Mouse (Mus musculus) left cerebral cortex, postnatal 25 days (tissue): ENCODE data around the gene Gm13030. TPM values are rescaled to one million over a fixed set of nuclear protein-coding genes. Genes with fewer than 3 reads are reported as not detected.
A peak's percentile ranks its signal among the peaks of the same experiment; 100 is the strongest.
"Not testable (repeated sequence)": the region's sequence is repeated elsewhere in the genome, so short reads cannot be mapped to it uniquely, and the experiment has no call there.

Experiments used
- DNase-seq, 2 experiments: peaks; one replicate each; pipeline ENCODE4 v3.0.0; 2022; ENCODE audit warnings: low spot score in 2 of 2, mixed read lengths in 1 of 2
- intact Hi-C: fragments of 180-260 bp; cut with DNase I; formaldehyde crosslinking; loops from one replicate; pipeline ENCODE4 v1.15.1; 2025
- total RNA-seq, 2 experiments: library from RNA; stranded (reverse); gene quantifications; 2 replicates each; pipeline ENCODE4 v1.2.3; 2021

The Gm13030 gene
- total RNA-seq: not detected

GRCm38 (mm10) chr4:138873864-138874263 lies at the start of gene Gm13030:
TSS of gene Gm13030 (minus strand) at chr4:138873964.
- DNase-seq: no peak
- intact Hi-C loops: no loop called here

DNA sequence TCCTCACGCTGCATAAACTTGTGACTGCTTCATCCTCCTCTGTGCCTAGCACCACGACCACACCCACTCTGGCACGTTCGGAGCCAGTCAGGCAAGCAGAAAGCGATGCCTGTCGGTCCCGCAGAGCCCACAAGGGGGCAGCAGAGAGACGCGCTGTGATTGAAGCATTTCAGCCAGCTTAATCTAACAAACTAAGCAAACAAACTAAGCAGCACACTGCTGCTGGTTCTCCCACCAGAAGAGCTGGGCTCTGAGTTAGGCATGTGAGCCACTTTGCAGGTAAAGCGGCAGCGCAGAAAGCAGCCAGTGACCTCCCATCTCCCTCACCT lies 48.3 kb upstream of the Gm13030 start:
- intact Hi-C loops: loop anchor here (1.0 to 10.0 kb wide), 4 partner anchors 80 to 403 kb away; no protein-coding TSS in a partner anchor
- peak; percentile 97 to 98 for DNase-seq

DNA sequence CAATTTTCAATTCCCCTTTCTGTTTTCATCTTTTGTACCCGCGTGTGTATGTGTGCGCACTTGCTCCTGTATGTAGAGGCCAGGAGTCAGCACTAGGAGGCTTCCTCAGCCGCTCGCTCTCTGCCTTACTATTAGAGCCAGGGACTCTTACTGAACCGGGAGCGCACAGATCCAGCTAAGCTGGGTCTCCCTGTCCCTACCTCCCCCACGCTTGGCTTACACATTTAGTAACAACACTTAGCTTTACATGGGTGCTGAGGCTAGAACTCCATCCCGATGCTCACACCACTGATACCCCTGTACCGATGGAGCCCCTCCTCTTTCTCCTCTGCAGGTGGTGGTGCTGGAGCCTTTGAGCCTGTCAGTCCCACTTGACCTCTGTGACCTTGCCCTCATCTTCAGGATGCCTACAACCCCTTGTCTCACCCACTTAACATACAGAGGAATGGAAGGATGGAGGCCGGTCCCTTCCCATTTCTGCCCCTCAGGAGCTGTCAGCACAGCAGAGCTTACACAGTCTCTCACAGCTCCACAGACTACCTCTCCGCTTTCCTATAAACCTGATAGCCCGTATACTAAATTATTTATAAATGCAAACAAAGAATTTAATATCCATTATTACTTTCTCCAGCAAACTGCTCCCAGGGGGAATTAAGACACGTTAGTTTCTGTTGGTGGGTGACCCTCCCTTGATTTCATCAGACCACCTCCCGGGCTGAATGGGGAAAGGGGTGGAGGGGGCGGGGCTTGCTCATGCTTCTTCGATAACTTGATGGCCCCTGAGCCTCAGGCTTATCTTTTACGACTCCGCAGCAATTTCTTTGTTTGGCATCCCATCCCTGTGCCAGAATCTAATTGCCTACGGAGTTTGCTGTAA lies 47.7 kb upstream of the Gm13030 start:
- DNase-seq: no peak
- intact Hi-C loops: loop anchor here (1.0 to 10.0 kb wide), 4 partner anchors 81 to 403 kb away; no protein-coding TSS in a partner anchor

GRCm38 (mm10) chr4:138917282-138917681 lies 43.5 kb upstream of the Gm13030 start:
- intact Hi-C loops: no loop called here
- DNase-seq: no peak

DNA sequence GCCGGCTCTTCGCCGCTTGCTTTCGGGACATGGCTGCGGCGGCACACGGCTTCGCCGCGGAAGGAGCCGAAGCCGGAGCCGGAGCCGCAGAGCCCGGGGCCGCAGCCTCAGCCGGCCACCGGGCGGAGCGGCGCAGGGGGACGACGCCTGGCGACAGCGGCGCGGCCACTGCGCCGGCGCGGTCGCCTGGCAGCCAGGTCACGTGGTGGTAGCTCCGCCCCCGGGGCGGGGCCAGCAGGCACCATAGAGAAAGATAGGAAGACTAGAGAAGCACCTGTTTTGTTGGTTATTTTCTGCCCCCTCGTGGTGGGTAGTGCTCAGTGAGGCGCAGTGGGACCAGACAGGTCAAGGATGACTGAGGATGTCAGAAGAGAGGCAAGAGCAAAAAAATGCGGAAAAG lies 40.0 kb upstream of the Gm13030 start, which contains the start of gene Otud3:
TSS of gene Otud3 (minus strand) at position 149 of the 400 bp plus-strand sequence.
- DNase-seq: peak; percentile 95 to 97
- intact Hi-C loops: no loop called here

GRCm38 (mm10) chr4:138913141-138913787 lies 39.5 kb upstream of the Gm13030 start:
- intact Hi-C loops: no loop called here
- no peak for DNase-seq

GRCm38 (mm10) chr4:138905624-138906337 lies 32.0 kb upstream of the Gm13030 start:
- no peak for DNase-seq
- intact Hi-C loops: no loop called here

- intact Hi-C loops: no loop called here
- DNase-seq: peak in 1 of 2 experiments; percentile 73
Measured at GRCm38 (mm10) chr4:138899361-138899760, 25.6 kb upstream of the Gm13030 start.

GRCm38 (mm10) chr4:138893789-138894188 lies 20.0 kb upstream of the Gm13030 start:
- DNase-seq, intact Hi-C loops: not testable (repeated sequence)

- no peak for DNase-seq
- intact Hi-C loops: no loop called here
Measured at GRCm38 (mm10) chr4:138892655-138893054, 18.9 kb upstream of the Gm13030 start.

- intact Hi-C loops: loop anchor here (10.0 kb wide), 1 partner anchor 445 kb away; no protein-coding TSS in a partner anchor
- no peak for DNase-seq
Measured at GRCm38 (mm10) chr4:138889635-138890034, 15.9 kb upstream of the Gm13030 start.

GRCm38 (mm10) chr4:138889165-138889564 lies 15.4 kb upstream of the Gm13030 start:
- no peak for DNase-seq
- intact Hi-C loops: loop anchor here (10.0 kb wide), 1 partner anchor 444 kb away; no protein-coding TSS in a partner anchor

DNA sequence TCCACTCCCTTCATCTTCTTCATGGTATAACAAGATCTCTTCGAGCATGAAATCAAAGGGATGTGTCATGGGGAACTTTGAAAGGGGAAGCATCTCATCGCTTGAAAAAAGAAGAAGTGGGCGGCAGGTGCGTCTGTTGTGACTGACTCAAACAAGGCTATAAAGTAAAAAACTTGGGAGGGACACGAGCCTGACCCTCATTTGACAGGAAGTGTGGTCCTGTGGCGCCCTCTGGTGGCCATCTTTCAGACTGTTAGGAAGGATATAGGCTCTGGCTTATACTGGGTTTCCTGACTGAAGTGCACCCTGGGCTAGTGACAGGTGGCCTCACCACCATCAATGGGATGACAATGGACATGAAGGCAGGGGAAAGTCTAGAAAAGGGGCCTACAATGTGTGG lies 10.5 kb upstream of the Gm13030 start:
- intact Hi-C loops: loop anchor here (1.0 to 10.0 kb wide), 2 partner anchors 18 to 439 kb away; no protein-coding TSS in a partner anchor
- peak; percentile 87 to 92 for DNase-seq

DNA sequence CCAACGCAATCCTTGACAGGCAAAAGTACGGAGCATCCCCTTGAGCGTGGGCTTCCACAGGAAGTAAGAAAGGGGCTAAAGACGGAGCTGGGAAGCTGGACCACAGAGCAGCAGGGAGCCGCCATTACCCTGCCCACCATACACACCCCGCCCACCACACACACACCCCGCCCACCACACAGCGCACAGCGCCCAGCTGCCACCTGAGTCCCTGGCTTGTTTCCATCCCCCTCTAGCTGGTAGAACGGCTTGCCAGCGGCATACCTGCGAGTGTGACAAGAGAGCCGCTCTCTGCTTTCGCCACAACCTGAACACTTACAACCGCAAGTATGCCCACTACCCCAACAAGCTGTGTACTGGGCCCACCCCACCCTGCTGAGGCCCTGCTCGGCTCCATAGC lies 8.4 kb upstream of the Gm13030 start:
- peak; percentile 49 to 68 for DNase-seq
- intact Hi-C loops: loop anchor here (10.0 kb wide), 1 partner anchor 437 kb away; no protein-coding TSS in a partner anchor

DNA sequence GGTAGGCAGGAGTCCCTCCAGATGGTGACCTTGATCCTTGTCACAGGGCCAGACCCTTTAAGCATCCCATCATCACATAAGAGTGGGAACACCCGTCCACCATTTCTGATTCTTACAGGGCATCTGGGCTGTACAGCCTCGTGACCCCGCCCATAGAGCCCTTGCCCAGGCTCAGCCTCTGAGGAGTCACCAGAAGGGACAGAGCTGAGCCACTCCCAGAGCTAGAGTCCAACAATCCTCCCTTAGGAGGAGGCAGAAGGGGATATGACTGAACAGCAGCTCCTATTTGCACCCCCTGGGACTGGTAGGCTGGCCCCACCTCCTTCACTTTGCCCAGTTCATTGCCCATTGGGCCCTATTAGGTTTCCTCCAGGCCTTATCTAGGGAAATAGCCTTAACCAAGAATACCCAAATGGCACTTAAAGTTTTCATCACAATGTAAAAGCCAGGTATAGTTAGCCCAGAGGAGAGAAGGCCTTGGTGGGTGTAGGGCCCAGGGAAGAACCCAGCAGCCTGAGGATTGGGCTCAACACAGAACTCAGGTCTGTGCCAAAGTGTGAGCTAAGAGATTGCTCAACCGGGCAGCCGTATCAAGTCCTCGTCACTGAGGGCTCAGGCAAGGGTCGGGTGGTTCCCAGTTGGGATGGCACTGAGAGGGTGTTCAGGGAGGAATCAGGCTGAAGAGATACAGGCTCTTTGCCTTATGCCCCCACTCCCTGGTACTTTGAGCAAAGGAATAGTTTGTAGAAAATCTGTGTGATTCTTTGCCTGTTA lies 7.2 kb upstream of the Gm13030 start:
- no peak for DNase-seq
- intact Hi-C loops: loop anchor here (10.0 kb wide), 1 partner anchor 436 kb away; no protein-coding TSS in a partner anchor

DNA sequence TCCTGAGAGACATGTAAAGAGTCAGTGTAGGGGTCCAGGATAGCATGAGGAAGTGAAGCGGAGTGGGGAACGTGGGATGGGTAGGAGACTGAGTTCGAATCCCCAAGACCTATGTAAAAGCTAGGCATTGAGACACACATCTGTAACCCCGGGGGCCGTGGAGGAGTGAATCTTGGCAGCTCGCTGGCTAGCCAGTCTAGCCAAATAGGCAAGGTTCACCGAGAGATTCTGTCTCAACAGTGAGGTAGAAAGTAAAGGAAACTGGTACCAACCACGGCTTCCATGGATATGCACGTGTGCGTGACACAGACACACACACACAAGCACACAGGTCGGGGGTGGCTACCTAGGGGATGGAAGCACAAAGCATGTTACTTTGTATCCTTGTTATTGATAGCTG lies 6.0 kb upstream of the Gm13030 start:
- intact Hi-C loops: loop anchor here (10.0 kb wide), 1 partner anchor 435 kb away; no protein-coding TSS in a partner anchor
- no peak for DNase-seq

GRCm38 (mm10) chr4:138878783-138879182 lies 5.0 kb upstream of the Gm13030 start:
- intact Hi-C loops: no loop called here
- no peak for DNase-seq

DNA sequence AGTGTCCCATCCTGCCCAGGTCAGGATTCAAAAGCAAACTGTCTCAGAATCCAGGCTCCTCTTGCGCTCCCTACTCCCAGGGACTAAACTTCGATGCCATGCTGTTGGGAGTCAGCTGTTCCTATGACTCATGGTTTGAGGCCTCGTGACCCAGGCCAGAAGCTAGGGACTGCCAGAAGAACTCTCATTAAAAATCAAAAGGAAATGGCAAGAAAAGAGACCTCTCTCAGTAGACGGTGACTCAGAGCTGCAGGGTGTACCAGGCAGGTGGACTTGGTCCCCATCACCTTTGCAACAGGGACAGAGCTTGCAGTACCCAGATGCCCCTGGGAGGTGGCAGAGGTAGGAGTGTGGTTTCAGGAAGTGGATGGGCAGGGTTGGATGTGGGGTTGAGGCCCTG lies 4.0 kb upstream of the Gm13030 start, which contains the start of gene Pla2g2e:
TSS of gene Pla2g2e (plus strand) at position 212 of the 400 bp plus-strand sequence.
- intact Hi-C loops: no loop called here
- no peak for DNase-seq

DNA sequence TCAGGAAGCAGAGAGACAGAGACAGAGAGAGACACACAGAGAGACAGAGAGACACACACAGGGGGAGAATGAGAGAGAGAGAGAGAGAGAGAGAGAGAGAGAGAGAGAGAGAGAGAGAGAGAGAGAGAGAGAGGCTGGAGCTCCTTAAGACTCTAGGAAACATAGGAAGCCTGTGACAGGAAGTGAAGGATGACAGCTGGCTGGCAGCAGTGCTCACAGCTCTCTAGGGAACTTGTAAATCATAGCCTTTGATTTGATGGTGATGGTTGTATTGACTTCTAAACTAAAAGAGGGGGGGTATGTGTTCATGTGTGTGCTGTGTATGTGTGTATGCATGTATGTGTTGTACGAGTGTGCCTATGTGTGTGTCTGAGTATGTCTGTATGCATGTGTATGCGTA lies 2.2 kb upstream of the Gm13030 start:
- intact Hi-C loops: no loop called here
- DNase-seq: no peak
